Mouse (Mus musculus) cortical plate, adult 2 months (tissue): ENCODE measurements at regions not wholly inside any gene's neighbourhood (a gene's known extent, or its start where the extent isn't known, plus 50 kb on each side); places are given as distances from the start of the nearest gene placed in this dataset.

Experiments used
- CTCF ChIP-seq: fragments of 200-500 bp; IDR thresholded peaks from 2 replicates; pipeline ENCODE4 v1.5.1; 2011; ENCODE audit warnings: mild to moderate bottlenecking, control low read depth, low read length; ENCODE audit not compliant: insufficient read depth; ENCODE audit errors: extremely low read depth
- POLR2A ChIP-seq: fragments of 200-500 bp; IDR thresholded peaks from 2 replicates; pipeline ENCODE4 v1.6.1; 2011; ENCODE audit warnings: mild to moderate bottlenecking, low read length, control low read depth; ENCODE audit not compliant: insufficient read depth; ENCODE audit errors: extremely low read depth

- no peak for TF ChIP-seq POLR2A
- TF ChIP-seq CTCF = no peak
Observed at GRCm38 (mm10) chr6:50978016-50978415, 323.8 kb upstream of the Npvf start.
